Mouse (Mus musculus) left cerebral cortex, postnatal 4 days (tissue): ENCODE results near the gene Isy1. TPM values are rescaled to one million over a fixed set of nuclear protein-coding genes. Genes with fewer than 3 reads are reported as not detected.

ENCODE experiments used
- DNase-seq: peaks from one replicate; pipeline ENCODE4 v3.0.0-alpha.2; 2022
- intact Hi-C: fragments of 180-260 bp; cut with DNase I; formaldehyde crosslinking; loops from one replicate; pipeline ENCODE4 v1.15.1; 2025
- total RNA-seq, 2 experiments: library from RNA; stranded (reverse); gene quantifications; 2 replicates each; pipeline ENCODE4 v1.2.3; 2021

The Isy1 gene
- total RNA-seq, result 10 to 100 TPM; 29.1 to 30.1 TPM

DNA sequence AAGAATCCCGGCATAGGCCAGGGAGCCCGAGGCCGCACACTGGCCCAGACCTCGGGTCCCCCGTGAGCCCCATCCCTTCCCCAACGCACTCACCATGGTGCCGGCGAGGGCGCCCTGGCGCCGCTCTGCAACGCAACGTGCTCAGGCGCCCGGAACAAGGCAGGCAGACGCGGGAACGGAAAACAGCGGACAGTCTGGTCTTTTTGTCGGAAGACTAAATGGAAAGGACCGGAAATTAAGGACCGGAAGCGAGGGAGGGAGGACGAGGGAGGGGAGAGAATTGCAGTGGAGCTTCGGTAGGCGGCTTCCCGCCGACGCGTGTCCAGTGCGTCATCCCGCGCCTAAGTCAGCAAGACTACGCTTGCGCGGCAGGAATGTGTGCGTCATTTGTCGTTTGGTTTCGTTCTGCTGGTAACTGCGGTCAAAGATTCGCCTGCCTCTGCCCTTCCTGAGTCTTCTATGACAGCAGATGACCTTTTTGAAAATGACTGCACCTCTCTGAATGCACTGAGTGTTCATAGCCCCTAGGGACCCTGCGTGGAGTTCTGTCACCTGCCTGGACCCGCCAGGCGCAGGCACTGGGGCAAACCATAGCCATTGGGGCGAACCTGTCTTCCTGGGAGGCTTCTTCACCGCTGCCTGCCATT is at the start of gene Isy1:
Isy1 (minus strand) TSS at position 248 of the 647 bp plus-strand sequence.
- intact Hi-C loops, result no loop called here

DNA sequence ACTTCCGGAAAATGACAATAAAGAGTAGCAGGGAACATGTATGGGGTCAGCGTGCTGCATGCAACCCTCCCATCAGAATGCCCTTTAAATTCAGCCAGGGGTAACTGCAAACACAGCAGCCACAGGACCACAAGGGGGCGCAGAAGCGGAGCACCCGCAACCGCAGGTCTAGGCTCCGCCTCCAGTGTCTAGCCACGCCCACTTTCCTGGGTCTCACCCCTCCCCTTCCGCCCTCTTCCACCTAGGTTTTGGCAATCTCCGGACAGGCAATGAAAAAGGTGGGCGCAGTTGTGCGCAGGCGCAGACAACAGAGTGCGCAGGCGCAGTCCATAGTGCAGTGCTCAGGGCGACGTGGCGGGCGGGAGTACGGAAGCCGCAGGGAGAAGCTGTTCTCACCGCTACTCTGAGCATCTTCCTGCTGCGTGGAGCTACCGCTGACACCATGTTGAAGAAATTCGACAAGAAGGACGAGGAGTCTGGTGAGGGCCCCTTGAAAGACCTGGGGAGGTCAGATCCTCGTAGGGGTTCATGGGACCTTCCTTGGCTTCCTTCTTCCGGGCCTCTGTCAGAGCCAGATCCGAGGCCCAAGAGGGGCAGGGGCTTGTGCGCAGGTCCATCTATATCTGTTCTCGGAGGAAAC is 49.1 kb upstream of the Isy1 start, which contains the start of gene Copg1:
Copg1 (plus strand) TSS at position 221 of the 640 bp plus-strand sequence.
- intact Hi-C loops, result no loop called here
- peak; percentile 100 for DNase-seq

More for the DNA sequence above, at the start of gene Isy1:
- peak; percentile 93 for DNase-seq

DNA sequence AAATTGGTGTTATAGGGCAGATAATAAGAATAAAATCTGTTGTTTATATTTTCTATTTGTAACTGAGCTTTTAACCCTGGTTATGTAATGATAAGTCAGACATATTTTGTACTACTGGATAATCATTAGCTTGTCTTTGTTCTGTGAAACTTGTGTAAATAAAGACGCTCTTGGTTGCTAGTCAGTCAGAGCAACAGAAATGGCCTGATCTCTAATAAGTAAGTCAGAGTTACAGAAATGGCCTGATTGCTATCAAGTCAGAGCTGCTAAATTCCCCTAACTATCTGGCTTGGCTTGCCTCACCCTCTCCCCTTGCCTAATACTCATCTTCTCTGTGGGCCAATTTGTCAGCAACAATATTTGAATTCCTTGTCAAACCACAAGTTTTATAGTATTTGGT is 48.1 kb upstream of the Isy1 start:
- DNase-seq, result no peak
- intact Hi-C loops, result no loop called here

DNA sequence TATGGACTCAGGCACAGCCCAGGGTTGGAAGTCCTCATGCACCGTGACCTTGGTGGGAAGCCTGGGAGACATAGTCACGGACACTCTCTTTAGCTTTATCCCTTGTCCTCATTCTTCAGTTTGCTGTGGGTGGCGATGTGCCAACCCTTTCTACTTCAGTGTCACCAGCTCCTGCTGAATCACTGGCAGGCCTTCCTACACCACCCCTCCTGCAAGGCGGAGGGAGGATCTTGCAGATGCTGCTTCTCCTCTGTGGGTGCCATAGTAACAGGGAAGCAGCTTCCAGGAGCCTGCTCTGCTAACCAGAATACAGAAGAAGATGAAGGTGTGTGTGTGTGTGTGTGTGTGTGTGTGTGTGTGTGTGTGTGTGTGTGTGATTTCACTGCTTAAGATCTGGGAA is 44.2 kb upstream of the Isy1 start:
- DNase-seq, result peak; percentile 63
- intact Hi-C loops, result no loop called here

DNA sequence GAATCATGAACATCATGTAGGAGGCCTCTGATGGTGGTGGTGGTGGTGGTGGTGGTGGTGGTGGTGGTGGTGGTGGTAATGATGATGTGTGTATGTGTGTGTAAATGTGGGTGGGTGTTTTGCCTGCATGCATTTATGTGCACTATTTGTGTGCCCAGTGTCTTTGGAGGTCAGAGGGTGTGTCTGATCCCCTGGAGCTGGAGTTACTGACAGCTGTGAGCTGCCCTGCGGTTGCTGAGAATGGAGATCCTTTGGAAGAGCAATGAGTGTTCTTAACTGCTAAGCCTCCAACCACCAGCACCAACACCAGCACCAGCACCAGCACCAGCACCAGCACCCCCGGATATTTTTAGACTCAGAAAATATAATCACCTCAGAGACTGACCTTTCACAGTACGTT is 43.6 kb upstream of the Isy1 start:
- no peak for DNase-seq
- intact Hi-C loops, result no loop called here

DNA sequence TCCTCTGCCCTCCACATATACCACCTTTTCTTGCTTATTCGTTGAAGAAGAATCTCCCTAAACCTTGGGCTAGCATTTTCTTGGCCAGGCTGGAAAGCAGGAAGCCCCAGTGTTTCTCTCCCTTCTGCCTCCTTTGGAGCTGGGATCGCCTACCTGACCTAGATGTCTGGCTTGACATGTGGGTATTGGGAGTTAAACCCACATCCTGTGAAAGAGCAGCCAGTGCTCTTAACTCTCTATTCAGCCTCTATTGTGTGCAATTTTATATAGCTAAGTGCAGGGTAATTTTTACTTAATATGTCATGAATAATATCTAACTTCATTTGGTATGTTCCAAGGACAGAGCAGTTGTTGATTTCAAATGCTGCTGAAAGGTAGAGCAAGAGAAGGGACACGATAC is 41.0 kb upstream of the Isy1 start:
- DNase-seq, result no peak
- intact Hi-C loops, result no loop called here

DNA sequence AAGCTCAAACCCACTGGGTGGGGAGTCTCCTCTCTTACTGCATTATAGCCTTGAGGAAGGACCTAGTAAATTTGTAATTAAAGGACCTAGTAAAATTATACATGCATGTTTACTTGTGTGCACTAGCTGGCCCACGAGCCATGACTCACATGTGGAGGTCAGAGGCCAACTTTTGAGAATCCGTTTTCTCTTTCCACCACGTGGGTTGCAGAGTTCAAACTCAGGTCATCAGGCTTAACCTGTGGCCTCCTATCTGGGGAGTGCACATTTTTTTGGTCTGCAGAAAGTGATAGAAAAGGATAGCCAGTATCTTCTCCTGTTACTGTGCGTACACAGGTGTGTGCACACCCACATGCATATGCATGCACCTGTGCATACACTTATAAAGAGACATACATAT is 40.4 kb upstream of the Isy1 start:
- DNase-seq, result no peak
- intact Hi-C loops, result no loop called here

DNA sequence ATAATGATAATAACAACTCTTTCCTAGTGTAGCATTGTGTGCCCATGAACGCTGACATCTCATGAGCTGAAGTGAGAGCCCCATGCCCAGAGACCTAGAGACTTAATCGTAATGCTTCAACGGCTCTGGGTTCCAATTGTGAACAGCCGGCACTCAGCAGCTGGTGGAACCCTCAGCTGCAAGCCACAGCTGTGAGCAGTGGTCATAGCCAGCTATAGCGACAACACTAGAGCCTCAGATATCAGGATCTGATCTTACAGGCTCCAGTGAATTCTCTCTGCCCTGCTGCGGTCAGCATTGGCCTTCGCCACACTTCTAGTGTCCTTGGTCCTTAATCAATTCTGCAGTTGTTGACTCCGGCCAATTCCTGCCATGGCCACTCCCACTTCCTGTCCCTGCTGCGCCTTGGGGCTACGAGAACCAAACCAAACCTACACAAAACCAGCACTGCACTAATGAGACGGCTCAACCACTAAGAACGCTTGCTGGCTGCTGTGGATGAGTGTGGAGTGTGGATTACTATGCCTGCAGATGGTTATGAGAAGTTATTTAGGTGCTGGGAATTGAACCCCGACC is 37.6 kb upstream of the Isy1 start:
- intact Hi-C loops, result no loop called here
- DNase-seq, result no peak

DNA sequence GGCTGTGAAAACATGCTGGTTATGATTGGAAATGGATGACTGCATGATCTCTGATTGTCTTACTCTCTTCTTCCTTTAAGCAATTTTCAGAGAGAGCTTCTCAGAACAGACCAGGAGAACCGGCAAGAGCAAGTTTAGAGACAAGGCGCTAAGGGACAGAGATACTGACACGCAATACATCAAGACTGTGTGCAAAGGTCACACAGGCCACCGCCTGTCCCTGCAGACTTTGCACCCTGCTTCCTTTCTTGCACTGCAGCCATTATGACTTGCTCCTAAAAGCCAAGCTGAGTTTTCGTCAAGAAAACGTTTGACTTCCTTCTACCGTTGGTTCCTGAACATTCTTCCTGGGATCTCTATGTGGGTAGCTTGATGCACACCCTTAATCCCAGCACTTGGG is 37.0 kb upstream of the Isy1 start:
- no peak for DNase-seq
- intact Hi-C loops, result no loop called here

DNA sequence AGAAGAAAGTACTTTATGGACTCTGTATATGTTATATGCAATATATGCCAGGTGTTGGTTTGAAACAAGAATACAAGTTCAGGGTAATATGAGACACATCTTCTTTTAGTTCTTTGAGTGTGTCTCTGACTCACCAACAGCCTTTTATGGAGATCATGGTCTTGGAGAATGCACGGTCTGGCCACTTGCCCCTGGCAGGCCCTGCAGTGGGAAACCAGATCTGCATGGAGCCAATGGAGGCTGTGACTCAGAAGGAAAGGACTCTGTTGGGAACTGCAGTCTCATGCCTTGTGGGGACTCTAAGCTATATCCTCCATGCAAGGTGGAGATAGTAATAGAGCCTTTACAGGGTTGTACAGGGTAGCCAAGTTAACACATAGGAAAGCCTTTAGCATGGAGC is 36.5 kb upstream of the Isy1 start:
- DNase-seq, result no peak

DNA sequence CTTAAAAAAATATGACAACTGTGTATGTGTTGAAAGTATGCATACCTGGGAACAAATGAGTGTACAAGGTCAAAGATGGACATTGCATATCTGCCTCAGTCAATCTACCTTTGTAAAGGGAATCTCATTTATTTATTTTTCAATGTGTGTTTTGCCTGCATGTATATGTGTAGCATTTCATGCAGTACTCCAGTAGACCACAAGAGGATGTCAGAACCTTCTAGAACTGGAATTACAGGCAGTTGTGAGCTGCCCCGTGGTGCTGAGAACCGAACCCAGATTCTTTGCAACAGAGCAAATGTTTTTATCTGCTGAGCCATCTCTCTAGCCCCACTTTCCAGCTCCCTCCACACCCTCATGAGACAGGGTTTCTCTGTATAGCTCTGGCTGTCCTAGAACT is 35.4 kb upstream of the Isy1 start:
- DNase-seq, result no peak

More for the DNA sequence above, 36.5 kb upstream of the Isy1 start:
- intact Hi-C loops, result no loop called here

DNA sequence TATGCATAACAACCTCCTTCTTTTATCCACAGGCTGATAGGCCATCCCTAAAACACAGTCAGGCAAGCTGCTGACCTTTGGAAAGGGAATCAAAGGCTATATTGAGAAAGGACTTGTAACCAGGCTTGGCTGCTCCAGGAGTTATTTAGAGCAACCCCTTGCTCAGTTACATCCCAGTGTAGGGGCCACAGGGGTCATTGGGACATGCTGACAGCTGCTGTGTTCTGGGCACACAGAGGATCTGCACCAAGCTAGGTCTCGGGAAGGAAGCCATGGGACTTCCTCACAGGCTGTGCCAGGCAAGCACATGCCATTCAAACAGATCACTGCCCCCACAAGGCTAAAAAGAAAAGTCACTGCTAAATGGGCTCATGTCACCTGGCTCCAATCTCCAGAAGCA is 34.5 kb upstream of the Isy1 start:
- no peak for DNase-seq
- intact Hi-C loops, result no loop called here

More for the DNA sequence above, 35.4 kb upstream of the Isy1 start:
- intact Hi-C loops, result no loop called here

DNA sequence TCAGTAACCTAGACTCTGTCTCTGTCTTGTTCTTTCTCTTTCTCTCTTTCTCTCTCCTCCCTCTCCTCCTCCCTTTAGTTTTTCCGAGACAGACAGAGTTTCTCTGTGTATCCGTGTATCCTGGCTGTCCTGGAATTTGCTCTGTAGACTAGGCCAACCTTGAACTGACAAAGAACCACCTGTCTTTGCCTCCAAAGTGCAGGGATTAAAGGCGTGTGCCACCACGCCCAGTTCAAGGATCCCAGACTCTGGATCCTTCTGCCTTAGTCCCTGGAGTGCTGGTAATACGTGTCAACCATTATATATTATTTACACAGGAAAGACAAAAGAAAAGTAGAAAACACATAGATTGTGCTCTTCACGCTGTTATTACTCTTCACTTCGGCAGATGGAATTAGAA is 32.6 kb upstream of the Isy1 start:
- intact Hi-C loops, result no loop called here

DNA sequence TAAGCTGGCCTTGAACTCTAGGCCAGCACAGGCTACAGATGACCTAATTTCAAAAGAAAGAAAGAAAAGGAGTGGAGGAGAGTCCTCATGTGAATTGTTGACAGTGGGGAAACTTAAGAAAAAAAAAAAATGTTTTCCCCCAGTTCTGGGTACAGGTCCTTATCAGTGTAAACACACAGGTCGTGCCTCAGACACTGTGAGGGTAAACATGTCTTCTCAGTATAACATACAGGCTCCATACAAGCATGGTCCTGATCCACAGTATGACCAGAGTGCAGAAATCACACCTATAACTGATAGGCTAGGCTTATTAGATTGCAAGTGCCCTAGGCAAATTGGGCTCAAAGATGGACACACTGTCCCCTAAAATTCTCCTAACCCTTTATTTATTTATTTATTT is 31.8 kb upstream of the Isy1 start:
- intact Hi-C loops, result no loop called here
- no peak for DNase-seq

More for the DNA sequence above, 32.6 kb upstream of the Isy1 start:
- no peak for DNase-seq

DNA sequence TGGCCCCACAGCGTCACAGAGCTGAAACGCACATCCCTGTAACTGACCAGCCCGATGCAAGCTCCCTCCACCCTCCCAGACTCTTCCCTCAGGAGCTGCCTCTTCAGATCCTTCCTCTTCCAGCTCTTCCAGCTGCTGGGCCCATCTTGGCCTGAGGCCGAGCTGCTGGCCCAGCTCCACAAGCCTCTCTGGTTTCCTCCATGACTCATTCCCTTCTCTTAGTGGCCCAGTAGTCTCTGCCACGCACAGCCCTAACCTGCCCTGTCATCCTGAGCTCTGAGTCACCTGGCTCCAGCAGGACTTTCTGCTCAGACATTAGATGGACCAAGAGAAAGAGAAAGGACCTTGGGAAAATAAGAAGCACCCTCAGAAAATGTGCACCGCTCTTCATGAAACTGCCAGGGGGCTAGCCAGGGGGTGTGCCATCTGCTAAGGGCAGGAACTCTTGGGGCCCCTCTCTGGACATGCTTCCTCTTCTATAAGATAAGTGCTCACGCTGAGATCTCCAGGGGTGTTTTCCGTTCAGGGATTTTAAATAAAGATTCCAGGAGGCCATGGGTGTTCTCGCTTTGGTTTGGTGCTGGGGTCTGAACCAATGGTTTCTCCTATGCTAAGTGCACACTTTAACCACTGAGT is 30.4 kb upstream of the Isy1 start:
- DNase-seq, result peak; percentile 51
- intact Hi-C loops, result no loop called here

DNA sequence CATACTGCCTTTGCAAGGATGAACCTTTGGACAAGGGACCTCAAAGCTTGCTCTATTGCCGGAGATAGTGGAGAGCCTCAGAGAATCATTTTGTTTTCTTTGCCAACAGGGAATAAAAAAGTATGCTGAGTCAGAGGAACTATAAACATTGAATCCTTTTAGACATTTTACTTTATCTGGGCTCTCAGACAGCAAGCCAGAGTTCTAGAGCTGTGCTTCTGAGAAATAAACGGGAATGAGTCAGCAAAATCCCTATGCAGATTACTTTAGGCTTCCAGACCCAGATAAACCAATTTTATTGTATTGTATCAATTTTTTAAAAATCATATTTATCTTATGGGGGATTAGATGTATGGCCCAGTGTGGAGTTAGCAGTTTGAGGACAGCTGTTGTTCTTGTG is 28.7 kb upstream of the Isy1 start:
- intact Hi-C loops, result no loop called here
- DNase-seq, result no peak

DNA sequence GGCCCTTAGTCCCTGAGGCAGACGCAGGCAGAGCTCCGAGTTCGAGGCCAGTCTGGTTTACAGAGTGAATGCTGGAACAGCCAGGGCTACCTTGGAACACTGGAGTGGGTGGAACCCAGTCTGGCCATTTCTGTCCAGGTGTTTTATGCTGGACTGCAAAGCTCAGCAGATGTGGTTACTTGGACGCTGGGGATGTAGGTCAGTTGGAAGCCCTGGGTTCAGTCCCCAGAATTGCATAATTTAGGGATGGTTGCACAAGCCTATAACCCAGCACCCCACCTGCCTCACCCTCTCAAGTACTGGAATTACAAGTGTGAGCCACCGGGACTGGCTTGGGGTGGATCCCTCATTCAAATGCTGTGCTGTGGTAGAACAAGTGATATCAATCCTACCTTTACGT is 27.6 kb upstream of the Isy1 start:
- DNase-seq, result no peak
- intact Hi-C loops, result no loop called here

DNA sequence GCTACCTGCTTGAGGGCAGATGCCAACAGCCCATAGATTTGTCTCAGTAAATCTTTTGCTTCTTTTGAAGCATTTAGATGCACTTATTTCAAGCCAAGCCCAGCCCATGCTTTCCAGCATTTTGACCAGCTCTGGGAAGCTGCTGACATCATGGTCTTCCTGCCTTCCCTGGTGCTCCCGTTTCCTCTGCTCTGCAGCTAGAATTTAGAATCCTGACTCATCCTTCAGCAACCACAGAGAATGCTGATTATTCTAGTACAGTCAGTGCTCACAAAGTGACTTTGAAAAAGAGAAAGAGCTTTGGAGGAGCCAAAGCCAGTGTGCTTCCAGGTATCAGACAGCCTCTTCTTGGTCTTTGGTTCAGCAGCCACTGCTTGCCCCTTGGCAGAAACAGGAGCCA is 18.5 kb upstream of the Isy1 start:
- intact Hi-C loops, result no loop called here
- no peak for DNase-seq

DNA sequence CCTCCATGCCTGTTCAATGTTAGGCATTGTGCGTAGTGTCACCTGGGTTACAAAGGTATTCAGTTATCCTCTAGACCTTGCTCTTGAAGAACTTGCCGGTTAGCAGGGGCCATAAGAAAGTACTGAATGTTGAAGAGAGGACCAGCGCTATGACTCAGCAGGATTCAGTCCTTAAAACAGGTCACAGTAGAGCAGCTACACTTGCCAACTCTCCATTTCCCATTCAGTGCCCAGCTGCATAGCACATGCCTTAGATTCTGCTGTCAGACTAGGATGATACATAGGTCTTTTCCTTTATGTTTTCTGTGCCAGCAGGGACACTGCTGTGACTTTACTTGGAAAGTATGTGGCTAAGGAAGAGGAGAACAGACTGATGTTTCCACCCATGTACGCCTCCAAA is 14.8 kb upstream of the Isy1 start:
- no peak for DNase-seq
- intact Hi-C loops, result no loop called here

DNA sequence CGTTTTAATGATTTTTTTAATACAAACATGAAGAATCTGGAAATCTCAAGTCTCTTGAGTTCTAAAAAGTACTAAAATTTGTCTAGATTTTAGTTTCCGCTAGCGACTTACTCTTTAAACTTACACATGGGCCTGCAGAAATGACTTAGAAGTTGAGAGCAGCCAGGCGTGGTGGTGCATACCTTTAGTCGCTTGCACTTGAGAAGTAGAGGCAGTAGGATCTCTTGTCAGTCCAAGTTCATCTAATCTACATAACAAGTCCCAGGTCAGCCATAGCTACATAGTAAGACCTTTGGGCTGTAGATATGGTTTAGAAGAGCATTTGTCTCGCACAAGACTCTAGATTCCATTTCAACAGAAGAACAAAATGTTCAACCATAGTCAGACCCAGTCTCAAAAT is 13.3 kb upstream of the Isy1 start:
- no peak for DNase-seq
- intact Hi-C loops, result no loop called here

DNA sequence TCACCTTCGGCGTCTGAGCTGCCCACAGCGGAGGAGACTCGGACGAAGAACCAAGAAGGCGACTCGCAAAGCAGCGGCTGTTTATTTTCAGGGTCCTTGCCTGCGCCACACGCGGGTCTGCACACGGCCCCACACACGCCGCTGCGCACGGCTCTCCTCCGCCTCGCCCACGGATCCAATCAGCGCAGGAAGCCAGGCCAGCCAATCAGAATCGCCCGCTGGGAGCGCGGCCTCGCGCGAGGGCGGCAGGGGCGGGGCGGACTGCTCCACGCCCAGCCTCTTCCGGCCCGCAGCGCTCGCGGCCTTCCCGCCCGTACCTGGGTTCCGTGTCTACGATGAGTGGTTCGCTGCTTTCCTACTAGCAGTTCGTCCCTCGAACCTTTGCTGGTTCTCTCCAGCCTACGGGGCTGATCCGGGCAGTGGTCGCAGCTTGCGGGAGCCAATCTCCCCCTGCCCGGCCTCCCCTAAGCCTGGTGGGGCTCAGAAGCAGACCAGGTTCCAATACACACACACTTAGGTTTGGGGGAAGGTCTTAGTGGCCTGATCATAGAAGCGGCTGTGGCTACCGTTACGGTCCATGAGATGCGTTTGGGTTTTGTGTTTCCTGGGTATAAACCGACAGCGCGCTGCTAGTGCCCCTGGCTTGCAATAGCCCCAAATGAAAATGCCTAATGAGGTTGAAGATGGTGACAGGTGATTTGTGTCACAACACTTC is 12.5 kb upstream of the Isy1 start, which contains the start of gene Cnbp:
Cnbp (minus strand) TSS at position 207 of the 715 bp plus-strand sequence.
- intact Hi-C loops, result no loop called here
- peak; percentile 98 for DNase-seq
